Mouse (Mus musculus) gastrocnemius, adult 2 months (tissue): Measurements from ENCODE around the gene 1700086D15Rik. TPM values are rescaled to one million over a fixed set of nuclear protein-coding genes. Genes with fewer than 3 reads are reported as not detected.
A peak's percentile ranks its signal among the peaks of the same experiment; 100 is the strongest.

ENCODE experiments used
- DNase-seq: peaks from one replicate; pipeline ENCODE4 v3.0.0; 2022
- H3K27ac ChIP-seq: fragments of 200-600 bp; 2 replicates; pipeline ENCODE4 v1.8.1; 2022; ENCODE audit warnings: mild to moderate bottlenecking
- H3K4me3 ChIP-seq: fragments of 200-600 bp; 2 replicates; pipeline ENCODE4 v1.8.1; 2022; ENCODE audit warnings: mild to moderate bottlenecking, moderate library complexity
- CTCF ChIP-seq: fragments of 200-600 bp; IDR thresholded peaks from 2 replicates; pipeline ENCODE4 v1.8.1; 2022; ENCODE audit warnings: antibody characterized with exemption, mild to moderate bottlenecking, moderate library complexity
- intact Hi-C: fragments of 180-260 bp; cut with DNase I; formaldehyde crosslinking; loops from one replicate; pipeline ENCODE4 v1.15.1; 2025
- total RNA-seq, 2 experiments: library from RNA; stranded (reverse); gene quantifications; 2 replicates each; pipeline ENCODE4 v1.2.3; 2021

The 1700086D15Rik gene
- total RNA-seq, 2 experiments from 2014 or later: 0.23 TPM; not detected in 1

DNA sequence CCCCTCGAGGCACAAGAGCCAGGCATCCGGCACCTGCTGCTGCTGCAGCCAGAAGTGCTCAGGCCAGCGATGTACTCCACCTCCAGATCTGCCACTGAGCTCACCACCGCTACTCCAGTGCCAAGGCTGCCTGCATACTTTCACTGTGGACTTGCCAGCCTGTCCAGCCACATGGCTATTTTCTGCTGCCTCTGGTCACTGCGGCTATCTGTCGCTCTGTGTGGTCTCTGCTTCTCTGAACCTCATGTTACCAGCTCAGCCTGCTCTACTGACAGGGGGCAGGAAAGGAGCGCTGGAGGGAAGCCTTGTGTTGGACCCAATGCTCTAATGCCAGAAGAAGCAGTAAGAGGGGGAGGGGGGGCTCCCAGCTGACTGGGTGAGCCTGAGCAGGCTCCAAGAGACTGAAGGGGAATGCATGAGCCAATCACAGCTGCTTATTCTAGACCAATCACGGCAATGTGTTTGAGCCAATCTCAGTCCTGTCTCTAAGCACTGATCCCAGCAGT lies 34.7 kb downstream of the 1700086D15Rik start:
- peak overlapping the region; percentile 54 for H3K27ac ChIP-seq
- intact Hi-C loops: no loop called here
- H3K4me3 ChIP-seq: peak overlapping the region; percentile 1
- peak; percentile 67 for DNase-seq
- no peak for TF ChIP-seq CTCF

GRCm38 (mm10) chr11:65120276-65120675 lies 39.4 kb downstream of the 1700086D15Rik start:
- H3K27ac ChIP-seq: no peak overlapping the region
- intact Hi-C loops: no loop called here
- no peak for DNase-seq
- no peak for TF ChIP-seq CTCF
- no peak overlapping the region for H3K4me3 ChIP-seq

DNA sequence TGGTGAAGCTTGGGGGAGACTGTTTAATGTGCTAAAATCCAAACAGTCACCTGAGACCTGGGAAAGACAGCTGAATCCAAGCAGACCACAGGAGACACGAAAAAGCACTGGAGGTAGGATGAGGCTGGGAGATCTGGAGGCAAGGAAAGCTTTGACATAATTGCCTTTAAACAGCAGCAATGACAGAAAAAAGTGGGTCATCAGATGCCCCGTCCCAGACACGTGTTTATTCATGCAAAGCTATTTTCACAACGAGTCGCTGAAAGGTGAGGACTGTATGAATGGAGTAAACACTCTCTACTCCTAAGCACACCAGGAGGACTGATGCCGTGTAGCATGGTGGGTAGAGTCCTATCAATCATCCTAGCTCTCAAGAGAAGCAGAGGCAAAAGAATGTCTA lies 43.9 kb downstream of the 1700086D15Rik start:
- intact Hi-C loops: no loop called here
- H3K4me3 ChIP-seq: no peak overlapping the region
- no peak for DNase-seq
- no peak for TF ChIP-seq CTCF
- no peak overlapping the region for H3K27ac ChIP-seq

DNA sequence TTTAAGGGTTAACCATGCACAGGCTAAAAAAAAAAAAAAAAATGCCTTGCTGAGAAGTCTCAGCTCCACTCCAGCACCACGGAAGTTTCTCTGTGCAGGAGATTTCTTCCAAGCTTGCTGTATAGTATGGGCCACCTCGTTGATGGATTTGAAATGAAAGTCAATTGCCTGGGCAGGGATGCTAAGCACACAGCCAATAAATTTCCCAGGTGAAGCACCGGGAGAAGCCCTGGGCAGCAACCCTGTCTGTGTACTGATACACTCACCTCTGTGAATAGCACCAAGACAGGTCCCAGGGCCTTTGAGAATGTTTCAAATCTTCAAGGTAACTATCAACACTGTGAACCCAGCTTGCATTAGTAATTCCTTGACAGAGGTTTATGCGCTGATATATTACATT lies 47.6 kb downstream of the 1700086D15Rik start:
- Histone ChIP-seq H3K27ac (no peak overlapping the region), H3K4me3 (no peak overlapping the region)
- no peak for TF ChIP-seq CTCF
- intact Hi-C loops: no loop called here
- DNase-seq: no peak

GRCm38 (mm10) chr11:65111651-65112050 lies 48.0 kb downstream of the 1700086D15Rik start:
- Histone ChIP-seq H3K27ac (no peak overlapping the region), H3K4me3 (no peak overlapping the region)
- DNase-seq: no peak
- no peak for TF ChIP-seq CTCF
- intact Hi-C loops: no loop called here

GRCm38 (mm10) chr11:65110058-65110457 lies 49.6 kb downstream of the 1700086D15Rik start:
- H3K4me3 ChIP-seq: no peak overlapping the region
- no peak overlapping the region for H3K27ac ChIP-seq
- DNase-seq: no peak
- no peak for TF ChIP-seq CTCF
- intact Hi-C loops: no loop called here

DNA sequence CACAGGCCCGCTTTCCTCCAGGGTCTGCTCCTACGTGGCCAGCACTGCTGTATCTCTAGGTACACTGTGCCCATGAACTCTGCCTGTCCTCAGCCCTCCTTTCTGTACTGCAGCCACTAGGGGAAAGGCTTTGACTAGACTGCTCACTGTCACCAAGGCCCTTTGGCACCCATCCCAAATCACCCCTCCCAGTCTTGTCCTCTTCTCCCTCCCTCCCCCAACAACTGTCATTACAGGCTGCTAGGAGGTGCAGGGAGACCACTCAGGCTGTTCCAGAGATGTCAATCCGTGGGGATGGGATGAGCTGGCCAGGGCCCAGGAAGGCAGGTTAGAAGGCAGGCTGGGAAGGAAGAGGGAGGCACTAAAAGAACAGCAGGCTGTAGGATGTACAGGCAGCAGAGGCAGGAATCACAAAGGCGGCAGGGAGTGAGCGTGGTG lies 51.9 kb downstream of the 1700086D15Rik start:
- intact Hi-C loops: no loop called here
- Histone ChIP-seq H3K27ac (no peak overlapping the region), H3K4me3 (no peak overlapping the region)
- no peak for TF ChIP-seq CTCF
- no peak for DNase-seq

DNA sequence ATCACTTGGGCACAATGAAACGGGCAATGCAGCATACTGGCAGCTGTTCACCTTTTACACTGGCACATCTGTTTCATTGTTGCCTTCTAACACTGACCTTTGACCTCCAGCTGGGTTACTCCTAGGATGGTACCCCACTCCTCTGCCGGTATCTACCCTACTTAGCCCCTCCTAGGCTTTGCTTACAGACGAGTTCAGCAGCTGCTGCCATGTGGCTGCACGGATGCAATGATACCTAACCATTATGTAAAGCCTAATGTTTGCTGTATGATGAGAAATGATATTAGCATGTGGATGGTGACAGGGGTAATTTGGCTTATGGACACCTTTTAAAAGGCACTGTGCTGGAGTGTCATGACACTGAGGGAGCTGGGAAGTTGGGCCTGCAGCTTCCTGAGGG lies 52.5 kb downstream of the 1700086D15Rik start:
- no peak overlapping the region for H3K27ac ChIP-seq
- TF ChIP-seq CTCF: no peak
- H3K4me3 ChIP-seq: no peak overlapping the region
- intact Hi-C loops: no loop called here
- no peak for DNase-seq

GRCm38 (mm10) chr11:65104076-65104475 lies 55.6 kb downstream of the 1700086D15Rik start:
- no peak for DNase-seq
- H3K27ac ChIP-seq: no peak overlapping the region
- intact Hi-C loops: no loop called here
- H3K4me3 ChIP-seq: no peak overlapping the region
- TF ChIP-seq CTCF: no peak

Other genes starting within 250 kb of the 1700086D15Rik start
- 10 to 100 TPM; 19.7 to 19.8 TPM for gene Elac2, start 180.9 kb downstream of the 1700086D15Rik start, total RNA-seq
- 10 to 100 TPM in 1 of 2 experiments, 1 to 10 TPM in 1; 8.5 to 11.7 TPM for gene Arhgap44, start 3.1 kb upstream of the 1700086D15Rik start, total RNA-seq
- gene Myocd, start 110.1 kb upstream of the 1700086D15Rik start, total RNA-seq: under 1 TPM; 0.61 to 0.70 TPM